Mouse (Mus musculus): ENCODE data around the gene Comp. TPM values are rescaled to one million over a fixed set of nuclear protein-coding genes. Genes with fewer than 3 reads are reported as not detected.

Comp gene
- 0.33 TPM for polyA plus RNA-seq (2017; shearing (Covaris generic))

DNA sequence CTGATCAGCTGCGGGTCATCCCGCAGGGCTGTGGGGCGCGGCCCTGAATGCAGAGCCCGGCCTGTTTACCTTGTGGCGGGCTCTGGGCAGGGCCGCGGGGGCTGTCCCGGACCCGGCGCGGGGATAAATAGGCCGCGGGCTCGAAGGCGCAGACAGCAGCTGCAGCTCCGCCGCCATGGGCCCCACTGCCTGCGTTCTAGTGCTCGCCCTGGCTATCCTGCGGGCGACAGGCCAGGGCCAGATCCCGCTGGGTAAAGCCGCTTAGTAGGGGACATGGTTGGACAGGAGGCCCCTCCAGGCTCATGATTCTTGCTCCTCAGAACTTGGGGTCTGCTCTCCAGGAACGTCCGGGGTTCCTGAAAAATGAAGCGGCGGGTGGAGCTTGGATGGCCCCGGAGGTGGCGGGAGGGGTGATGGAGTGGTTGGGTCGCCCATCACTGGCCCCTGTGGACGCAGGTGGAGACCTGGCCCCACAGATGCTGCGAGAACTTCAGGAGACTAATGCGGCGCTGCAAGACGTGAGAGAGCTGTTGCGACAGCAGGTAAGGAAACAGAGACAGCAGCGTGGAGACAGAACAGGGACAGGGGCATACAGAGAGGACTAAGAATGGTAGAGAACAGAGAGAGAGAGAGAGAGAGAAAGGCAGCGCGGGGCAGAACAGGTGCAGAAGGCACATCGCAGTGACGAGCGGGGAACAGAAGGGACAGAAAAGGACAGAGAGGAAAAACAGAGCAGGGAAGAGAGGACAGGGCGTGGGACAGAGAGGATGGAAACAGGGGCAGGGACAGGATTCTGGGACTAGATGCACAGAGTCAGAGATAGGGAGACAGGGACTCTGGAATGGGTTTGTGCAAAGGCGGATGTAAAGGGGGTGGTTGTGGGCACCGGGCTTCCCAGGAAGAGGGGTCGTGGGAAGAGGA is at the start of gene Comp:
Comp (plus strand) TSS at position 162 of the 921 bp plus-strand sequence.

DNA sequence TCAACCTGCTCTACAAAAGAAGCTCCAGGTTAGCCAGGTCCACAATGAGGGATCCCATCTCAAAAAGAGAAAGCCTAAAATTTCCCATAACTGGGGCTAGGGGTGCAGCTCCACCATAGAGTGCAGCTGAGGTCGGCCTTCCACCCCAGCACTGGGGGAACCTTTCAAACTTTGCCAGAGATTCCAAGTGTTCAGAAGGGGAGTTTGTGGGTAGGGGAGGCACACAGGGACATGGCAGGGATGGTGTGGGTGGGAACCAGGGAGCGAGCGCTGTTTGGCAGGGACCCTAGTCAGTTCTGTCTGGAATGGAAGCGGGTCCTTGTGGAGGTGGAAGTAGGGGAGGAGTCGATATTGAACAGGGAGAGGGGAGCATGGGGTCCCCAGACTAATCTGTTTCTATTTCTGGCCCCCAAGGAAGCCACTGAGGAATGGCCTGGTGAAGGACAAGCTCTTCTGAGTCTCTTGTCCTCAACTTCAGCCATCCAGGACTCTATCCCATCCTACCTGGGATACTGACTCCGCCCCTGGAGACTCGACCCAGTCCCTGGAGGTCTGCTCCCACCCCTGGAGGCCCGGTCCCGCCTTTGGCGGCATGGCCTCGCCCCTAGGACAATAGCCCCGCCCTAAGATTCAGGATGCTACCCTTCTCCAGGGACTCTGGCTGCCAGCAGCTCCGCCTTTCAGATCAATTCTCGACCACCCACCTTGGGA is 44.1 kb upstream of the Comp start, which contains the start of gene Gdf1:
Gdf1 (plus strand) TSS at position 694 of the 711 bp plus-strand sequence.

DNA sequence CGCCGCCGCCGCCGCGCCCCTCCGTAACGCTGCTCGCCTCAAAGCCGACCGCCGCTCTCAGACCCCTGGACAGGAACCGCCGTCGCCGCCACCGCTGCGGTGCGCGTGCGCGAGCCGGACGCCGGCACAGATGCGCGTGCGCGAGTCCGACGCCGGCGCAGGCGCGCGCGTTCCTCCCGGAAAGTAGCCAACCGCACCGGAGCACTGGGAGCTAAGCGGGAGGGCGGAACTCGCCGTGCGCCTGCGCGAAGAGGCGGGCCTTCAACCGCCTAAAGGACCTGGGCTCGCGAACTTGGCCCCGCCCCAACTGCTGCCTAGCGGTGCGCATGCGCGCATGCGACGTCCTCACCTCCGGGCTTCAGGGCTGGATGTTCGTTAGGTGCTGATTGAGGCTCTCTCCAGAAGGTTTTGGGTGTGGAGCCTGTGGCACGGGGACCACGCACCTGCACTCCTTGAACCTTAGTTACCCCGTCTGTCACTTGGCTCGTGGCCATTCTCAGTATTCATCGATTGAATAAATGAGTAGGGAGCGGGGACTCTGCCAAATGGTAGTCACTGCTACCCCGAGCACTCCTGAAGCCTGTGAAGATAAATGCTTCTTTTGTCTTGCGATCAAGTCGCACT is 20.1 kb upstream of the Comp start, which contains the start of gene Upf1:
Upf1 (minus strand) TSS at position 85 of the 624 bp plus-strand sequence.

Other genes starting within 250 kb of the Comp start
- 69.0 TPM for gene Nr2c2ap, start 242.2 kb upstream of the Comp start, polyA plus RNA-seq (2017; shearing (Covaris generic))
- gene Rfxank, start 234.4 kb upstream of the Comp start, polyA plus RNA-seq (2017; shearing (Covaris generic)) = 46.9 TPM
- 73.1 TPM for gene Borcs8, start 234.1 kb upstream of the Comp start, polyA plus RNA-seq (2017; shearing (Covaris generic))
- gene Mef2b, start 233.8 kb upstream of the Comp start, polyA plus RNA-seq (2017; shearing (Covaris generic)) = 2.6 TPM
- gene Tmem161a, start 201.2 kb upstream of the Comp start, polyA plus RNA-seq (2017; shearing (Covaris generic)) = 57.7 TPM
- gene Slc25a42, start 161.3 kb upstream of the Comp start, polyA plus RNA-seq (2017; shearing (Covaris generic)) = 15.3 TPM
- 33.0 TPM for gene Sugp2, start 139.3 kb upstream of the Comp start, polyA plus RNA-seq (2017; shearing (Covaris generic))
- gene Armc6, start 139.1 kb upstream of the Comp start, polyA plus RNA-seq (2017; shearing (Covaris generic)) = 13.1 TPM
- gene Homer3, start 90.7 kb upstream of the Comp start, polyA plus RNA-seq (2017; shearing (Covaris generic)) = 1.3 TPM
- 55.0 TPM for gene Ddx49, start 71.1 kb upstream of the Comp start, polyA plus RNA-seq (2017; shearing (Covaris generic))
- 381 TPM for gene Cope, start 71.0 kb upstream of the Comp start, polyA plus RNA-seq (2017; shearing (Covaris generic))
- gene Cers1, start 57.8 kb upstream of the Comp start, polyA plus RNA-seq (2017; shearing (Covaris generic)) = not detected
- not detected for gene Gdf1, start 43.7 kb upstream of the Comp start, polyA plus RNA-seq (2017; shearing (Covaris generic))
- gene Upf1, start 20.3 kb upstream of the Comp start, polyA plus RNA-seq (2017; shearing (Covaris generic)) = 3.1 TPM
- 22.8 TPM for gene Crtc1, start 66.0 kb downstream of the Comp start, polyA plus RNA-seq (2017; shearing (Covaris generic))
- 8.9 TPM for gene Klhl26, start 103.4 kb downstream of the Comp start, polyA plus RNA-seq (2017; shearing (Covaris generic))
- gene Tmem59l, start 113.8 kb downstream of the Comp start, polyA plus RNA-seq (2017; shearing (Covaris generic)) = not detected
- not detected for gene Crlf1, start 119.6 kb downstream of the Comp start, polyA plus RNA-seq (2017; shearing (Covaris generic))
- gene Rex1bd, start 133.2 kb downstream of the Comp start, polyA plus RNA-seq (2017; shearing (Covaris generic)) = 138 TPM
- gene Uba52, start 137.2 kb downstream of the Comp start, polyA plus RNA-seq (2017; shearing (Covaris generic)) = 1,281 TPM
- 424 TPM for gene Fkbp8, start 154.2 kb downstream of the Comp start, polyA plus RNA-seq (2017; shearing (Covaris generic))
- 106 TPM for gene Kxd1, start 154.4 kb downstream of the Comp start, polyA plus RNA-seq (2017; shearing (Covaris generic))
- 42.7 TPM for gene Ell, start 165.9 kb downstream of the Comp start, polyA plus RNA-seq (2017; shearing (Covaris generic))
- gene Isyna1, start 220.8 kb downstream of the Comp start, polyA plus RNA-seq (2017; shearing (Covaris generic)) = 48.6 TPM
- 12.8 TPM for gene Ssbp4, start 235.3 kb downstream of the Comp start, polyA plus RNA-seq (2017; shearing (Covaris generic))
- gene Lrrc25, start 242.6 kb downstream of the Comp start, polyA plus RNA-seq (2017; shearing (Covaris generic)) = 0.57 TPM

All from CD4-positive, CD25-positive, alpha-beta regulatory T cell, adult 9 weeks (primary cell).